Mouse (Mus musculus): ENCODE measurements around the gene Vmn1r127.
"Not testable (repeated sequence)": the region's sequence is repeated elsewhere in the genome, so short reads cannot be mapped to it uniquely, and the experiment has no call there.

Gene Vmn1r127

DNA sequence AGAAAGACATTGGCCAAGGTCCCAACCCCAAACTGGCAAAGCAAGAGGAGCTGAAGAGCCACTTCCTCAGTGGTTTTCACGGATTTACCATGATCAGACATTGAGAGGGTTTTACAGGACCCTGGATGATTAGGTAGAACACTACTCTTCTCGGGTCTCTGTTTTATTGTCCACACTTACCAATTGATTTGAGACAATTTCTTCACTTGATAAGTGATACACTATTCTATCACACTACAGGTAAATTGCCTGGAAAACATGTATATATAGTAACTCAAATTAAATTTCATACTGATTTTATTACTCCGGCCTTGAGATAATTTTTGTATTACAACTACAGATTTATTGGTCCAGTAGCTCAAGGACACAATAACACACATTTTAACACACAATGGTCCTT, at the start of gene Vmn1r127:
TSS of gene Vmn1r127 (minus strand) at position 101 of the 400 bp plus-strand sequence.
- DNase-seq (ENCODE audit: low read depth, low spot score) = not testable (repeated sequence)

DNA sequence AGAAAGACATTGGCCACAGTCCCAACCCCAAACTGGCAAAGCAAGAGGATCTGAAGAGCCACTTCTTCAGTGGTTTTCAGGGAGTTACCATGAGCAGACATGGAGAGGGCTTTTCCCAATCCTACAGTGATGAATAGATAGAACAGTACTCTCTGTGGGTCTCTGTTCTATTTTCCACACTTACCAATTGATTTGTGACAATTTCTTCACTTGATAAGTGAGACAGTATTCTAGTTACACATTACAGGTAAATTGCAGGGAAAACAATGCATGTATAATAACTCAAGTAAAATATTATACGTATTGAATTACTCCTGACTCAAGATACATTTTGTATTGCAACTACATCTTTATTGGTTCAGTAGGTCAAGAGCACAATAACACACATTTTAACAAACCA, 41.5 kb upstream of the Vmn1r127 start, which contains the start of gene Vmn1r129:
TSS of gene Vmn1r129 (minus strand) at position 101 of the 400 bp plus-strand sequence.
- DNase-seq (ENCODE audit: low read depth, low spot score) = not testable (repeated sequence)

DNA sequence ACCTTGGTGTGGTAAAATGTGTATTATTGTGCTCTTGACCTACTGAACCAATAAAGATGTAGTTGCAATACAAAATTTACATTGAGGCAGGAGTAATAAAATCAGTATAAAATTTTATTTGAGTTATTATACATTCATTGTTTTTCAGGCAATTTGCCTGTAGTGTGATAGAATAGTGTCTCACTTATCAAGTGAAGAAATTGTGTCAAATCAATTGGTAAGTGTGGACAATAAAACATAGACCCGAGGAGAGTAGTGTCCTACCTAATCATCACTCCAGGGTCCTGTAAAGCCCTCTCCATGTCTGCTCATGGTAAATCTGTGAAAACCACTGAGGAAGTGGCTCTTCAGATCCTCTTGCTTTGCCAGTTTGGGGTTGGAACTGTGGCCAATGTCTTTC, 29.4 kb upstream of the Vmn1r127 start, which contains the start of gene Vmn1r128:
TSS of gene Vmn1r128 (plus strand) at position 301 of the 400 bp plus-strand sequence.
- not testable (repeated sequence) for DNase-seq (ENCODE audit: low read depth, low spot score)

DNA sequence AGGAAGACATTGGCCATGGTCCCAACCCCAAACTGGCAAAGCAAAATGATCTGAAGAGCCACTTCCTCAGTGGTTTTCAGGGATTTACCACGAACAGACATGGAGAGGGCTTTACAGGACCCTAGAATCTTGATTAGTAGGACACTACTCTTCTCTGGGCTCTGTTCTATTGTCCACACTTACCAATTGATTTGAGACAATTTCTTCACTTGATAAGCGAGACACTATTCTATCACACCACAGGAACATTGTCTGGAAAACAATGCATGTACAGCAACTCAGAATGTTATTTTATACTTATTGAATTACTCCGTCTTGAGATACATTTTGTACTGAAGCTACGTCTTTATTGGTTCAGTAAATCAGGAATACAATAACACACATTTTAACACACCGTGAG, 18.3 kb downstream of the Vmn1r127 start, which contains the start of gene Vmn1r126:
TSS of gene Vmn1r126 (minus strand) at position 101 of the 400 bp plus-strand sequence.
- DNase-seq (ENCODE audit: low read depth, low spot score) = not testable (repeated sequence)

DNA sequence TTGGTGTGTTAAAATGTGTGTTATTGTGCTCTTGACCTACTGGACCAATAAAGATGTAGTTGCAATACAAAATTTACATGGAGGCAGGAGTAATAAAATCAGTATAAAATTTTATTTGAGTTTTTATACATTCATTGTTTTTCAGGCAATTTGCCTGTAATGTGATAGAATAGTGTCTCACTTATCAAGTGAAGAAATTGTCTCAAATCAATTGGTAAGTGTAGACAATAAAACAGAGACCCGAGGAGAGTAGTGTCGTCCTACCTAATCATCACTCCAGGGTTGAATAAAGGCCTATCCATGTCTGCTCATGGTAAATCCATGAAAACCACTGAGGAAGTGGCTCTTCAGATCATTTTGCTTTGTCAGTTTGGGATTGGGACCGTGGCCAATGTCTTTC, 47.8 kb downstream of the Vmn1r127 start, which contains the start of gene Vmn1r125:
TSS of gene Vmn1r125 (plus strand) at position 301 of the 400 bp plus-strand sequence.
- DNase-seq (ENCODE audit: low read depth, low spot score) = not testable (repeated sequence)
